Mouse (Mus musculus) CH12F3 (cell line): ENCODE data around the gene Corin.

Source experiments
- in situ Hi-C: fragments of 300-500 bp; cut with MboI; formaldehyde crosslinking; loops from 2 replicates; pipeline ENCODE4 v1.14.3; 2020; ENCODE audit warnings: low sequenced_read_pairs

The Corin gene

GRCm38 (mm10) chr5:72332901-72333300, 171.4 kb downstream of the Corin start:
- in situ Hi-C loops, result no loop called here

DNA sequence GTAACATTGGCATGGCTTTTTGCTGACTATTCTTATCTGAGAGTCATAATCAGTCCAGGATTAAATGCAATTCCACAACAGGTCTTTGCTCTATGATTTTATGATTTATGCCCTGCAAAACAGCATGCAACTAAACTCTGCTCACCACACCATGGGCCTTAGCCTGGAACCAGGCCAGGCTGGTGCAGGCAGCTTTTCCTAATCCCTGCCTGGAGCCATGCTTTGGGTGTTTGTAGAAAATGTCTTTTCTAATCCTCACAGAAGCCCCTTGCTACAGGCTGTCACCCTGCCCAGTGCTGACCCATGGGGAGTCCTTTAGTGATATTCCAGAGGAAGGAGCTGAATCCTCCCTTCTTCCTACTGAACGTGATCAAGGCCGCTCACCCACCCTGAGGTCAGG, 173.1 kb downstream of the Corin start:
- in situ Hi-C loops, result no loop called here

- in situ Hi-C loops, result no loop called here
Observed at GRCm38 (mm10) chr5:72330648-72331047, 173.6 kb downstream of the Corin start.

DNA sequence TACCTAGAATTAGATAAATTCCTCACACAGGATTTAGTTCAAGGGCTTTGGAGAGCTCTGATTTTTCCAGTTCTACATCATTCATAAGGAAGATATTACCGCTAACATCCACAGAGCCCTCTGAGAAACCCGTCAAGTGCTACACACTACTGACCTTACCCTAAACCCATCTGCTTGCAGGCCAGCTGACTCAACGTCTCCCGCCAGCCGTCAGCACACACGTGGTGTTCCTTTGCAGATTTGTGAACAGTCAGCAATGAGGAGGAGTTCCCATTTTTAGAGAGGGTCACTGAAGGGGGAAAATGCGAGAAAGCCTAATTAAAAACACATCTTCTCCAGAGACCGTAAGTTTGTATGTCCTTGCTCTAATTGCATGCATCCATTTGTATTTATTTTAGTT, 174.8 kb downstream of the Corin start:
- in situ Hi-C loops, result no loop called here

GRCm38 (mm10) chr5:72315282-72315681, 189.0 kb downstream of the Corin start:
- in situ Hi-C loops, result no loop called here

DNA sequence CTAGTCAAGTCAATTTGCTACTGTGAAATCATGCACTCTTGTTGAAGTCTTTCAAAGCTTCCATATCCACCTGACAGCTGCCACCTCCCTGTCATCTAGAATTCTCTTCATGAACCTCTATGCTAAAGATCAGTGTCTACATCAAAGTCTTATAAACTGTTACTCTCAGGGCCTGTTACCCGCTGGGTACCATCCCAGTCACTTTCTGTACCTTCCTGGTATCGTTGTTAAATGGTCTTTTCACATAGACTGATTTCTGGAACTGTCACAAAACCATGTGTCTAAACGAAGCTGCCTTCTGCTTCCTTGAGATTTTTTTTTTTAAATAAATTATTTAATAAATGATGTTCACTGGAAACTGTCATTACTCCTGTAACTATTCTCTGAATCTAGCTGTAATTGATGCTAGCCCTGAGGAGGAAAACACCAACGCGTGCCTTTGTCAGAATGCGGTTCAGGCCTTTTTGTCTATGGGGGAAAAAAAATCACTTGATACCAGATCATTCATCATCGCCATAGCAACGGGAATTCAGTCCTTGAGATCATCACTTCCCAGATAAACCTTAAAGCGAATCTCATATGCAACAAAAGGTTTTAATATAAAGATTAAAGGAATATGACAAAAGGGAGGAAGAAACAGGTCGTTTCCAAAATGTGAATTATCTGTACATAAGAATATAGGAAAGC, 205.7 kb downstream of the Corin start:
- in situ Hi-C loops, result no loop called here

DNA sequence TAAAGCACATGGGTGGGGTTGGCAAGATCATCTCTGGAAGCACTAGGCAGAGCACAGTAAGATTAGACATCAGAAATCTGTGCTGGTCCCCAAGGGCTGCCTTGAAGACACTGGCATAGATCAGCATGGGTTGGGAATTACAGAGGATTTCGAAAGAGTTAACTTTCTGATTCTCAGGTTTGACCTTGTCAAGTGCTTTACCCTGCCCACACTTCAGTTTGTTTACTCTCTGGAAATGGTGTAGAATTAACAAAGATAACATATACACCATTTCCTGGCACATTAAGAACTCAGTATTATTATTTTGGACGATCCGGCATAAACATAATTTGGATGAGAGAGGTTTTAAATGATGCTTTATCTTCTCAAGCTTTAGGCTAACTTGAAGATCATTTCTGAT, 219.2 kb downstream of the Corin start:
- in situ Hi-C loops, result no loop called here

DNA sequence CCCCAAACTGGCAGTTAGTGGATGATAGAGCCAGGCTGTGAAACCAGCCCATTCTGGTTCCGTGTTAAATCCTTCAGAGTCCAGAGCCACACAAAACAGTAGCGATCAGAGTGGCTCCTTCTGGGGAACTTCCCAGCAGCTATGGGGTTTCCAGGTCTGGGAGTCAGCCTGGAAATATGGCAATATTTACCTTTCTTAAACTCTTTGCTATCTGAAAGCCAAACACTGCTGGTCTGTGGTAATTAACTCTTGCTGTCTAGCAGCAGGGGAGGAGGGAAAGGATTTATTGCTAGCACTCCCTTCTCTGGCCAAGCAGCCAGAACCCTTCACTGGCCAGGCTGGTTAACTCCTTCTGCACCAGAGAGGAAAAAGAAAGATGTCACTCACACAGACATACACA, 221.4 kb downstream of the Corin start:
- in situ Hi-C loops, result no loop called here

DNA sequence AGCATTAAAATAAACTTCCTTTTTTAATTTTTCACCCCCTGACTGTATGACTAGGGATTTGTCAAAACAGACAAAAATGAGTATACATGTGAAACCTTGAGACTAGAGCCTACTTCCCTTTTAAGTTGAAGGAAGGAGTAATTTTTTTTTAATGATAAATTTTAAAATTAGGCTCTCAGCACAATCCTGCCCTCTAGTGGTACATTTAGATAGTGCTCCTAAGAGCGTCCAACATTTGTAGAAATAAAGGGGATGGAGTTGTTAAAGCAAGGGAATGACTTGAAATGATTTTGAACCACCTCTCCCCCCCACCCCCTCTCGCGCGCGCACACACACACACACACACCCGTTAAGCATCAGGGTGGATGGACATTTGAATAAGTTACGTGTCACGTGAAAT, 234.6 kb downstream of the Corin start:
- in situ Hi-C loops, result loop anchor here (10.0 kb wide), 1 partner anchor 95 kb away; no protein-coding TSS in a partner anchor

GRCm38 (mm10) chr5:72269204-72269603, 235.1 kb downstream of the Corin start:
- in situ Hi-C loops, result loop anchor here (10.0 kb wide), 1 partner anchor 94 kb away; no protein-coding TSS in a partner anchor

DNA sequence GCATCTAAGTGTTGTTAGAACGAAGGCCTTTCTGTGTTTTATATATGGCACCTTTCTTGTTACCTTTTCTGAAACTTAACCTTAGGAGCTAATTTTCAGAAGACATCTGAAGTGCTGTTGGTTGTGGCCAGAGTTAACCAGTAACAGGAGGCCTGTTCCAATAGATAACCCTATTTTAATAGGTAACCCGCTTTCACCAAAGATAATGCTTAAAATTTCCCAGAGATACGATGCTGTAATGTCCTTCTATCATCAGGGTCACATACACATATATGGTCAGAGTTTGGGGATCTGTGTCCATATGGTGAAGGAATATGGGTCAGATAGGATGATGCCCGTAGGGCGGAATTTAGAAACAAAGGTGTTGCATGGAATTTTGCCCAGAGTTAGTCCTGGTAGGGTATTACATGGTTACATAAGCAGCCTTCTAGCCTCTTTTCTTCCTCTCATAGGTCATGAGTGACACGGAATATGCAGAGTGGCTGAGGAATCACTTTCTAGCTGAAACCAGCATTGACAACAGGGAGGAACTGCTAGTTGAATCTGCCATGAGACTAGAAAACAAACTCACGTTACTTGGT, 237.2 kb downstream of the Corin start:
- in situ Hi-C loops, result loop anchor here (10.0 kb wide), 1 partner anchor 92 kb away; no protein-coding TSS in a partner anchor

DNA sequence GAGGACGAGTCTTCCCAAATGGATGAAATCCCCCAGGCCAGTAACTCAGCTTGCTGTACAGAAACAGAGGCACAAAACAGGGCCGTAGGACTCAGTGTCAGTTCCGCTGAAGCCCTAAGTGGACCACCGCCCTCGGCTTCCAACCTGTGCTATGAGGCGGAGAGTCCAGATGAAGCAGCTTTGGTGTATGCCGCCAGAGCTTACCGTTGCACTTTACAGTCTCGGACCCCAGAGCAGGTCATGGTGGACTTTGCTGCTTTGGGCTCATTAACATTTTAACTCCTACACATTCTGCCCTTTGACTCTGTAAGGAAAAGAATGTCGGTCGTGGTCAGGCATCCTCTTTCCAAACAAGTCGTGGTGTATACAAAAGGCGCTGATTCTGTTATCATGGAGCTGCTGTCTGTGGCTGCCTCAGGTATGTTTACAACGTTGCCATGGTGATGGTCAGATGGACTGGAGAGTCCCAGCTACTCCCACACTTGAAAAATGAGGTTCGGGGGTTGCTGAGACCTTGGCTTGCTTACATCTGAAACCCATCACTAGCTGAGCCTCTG, 240.0 kb downstream of the Corin start:
- in situ Hi-C loops, result loop anchor here (10.0 kb wide), 1 partner anchor 89 kb away; no protein-coding TSS in a partner anchor

DNA sequence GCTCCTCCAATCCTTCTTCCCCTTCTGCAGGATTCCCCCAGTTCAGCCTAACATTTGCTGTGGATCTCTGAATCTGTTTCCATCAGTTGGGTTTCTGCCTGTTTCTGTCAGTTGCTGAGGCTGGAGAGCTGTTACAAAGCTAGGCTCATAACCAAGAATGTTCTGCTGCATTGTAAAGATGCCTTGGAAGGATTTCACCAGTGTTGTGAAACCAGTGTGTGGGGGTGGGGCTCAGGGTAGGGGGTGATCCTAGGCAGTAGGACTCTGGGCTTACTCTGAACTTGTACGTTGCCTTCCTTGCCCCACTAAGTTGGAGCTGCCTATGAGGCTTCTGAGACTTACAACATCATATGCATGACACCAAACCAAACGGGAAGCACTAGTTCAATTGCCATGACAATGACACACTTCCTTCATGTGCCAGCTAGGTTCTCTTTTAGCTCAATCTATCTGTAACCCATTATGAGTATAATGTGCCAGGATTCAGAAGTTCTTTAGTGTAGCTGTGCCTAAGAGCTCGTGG, 242.4 kb downstream of the Corin start:
- in situ Hi-C loops, result loop anchor here (10.0 kb wide), 1 partner anchor 87 kb away; no protein-coding TSS in a partner anchor

DNA sequence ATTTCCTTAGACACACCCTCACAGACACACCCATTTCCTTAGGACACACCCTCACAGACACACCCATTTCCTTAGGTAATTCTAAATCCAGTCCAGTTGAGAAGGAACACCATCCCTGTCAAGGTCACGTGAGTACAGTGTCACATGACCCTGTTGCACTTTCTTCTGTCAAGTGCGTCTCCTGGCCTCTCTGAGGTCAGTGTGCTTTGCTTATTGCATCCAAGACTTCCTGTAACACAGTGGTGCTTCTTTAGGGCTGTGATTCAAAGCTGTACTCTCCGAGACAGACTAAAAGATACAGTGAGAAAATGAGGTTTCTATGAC, 245.0 kb downstream of the Corin start:
- in situ Hi-C loops, result no loop called here

GRCm38 (mm10) chr5:72258409-72259297, 245.6 kb downstream of the Corin start:
- in situ Hi-C loops, result no loop called here

DNA sequence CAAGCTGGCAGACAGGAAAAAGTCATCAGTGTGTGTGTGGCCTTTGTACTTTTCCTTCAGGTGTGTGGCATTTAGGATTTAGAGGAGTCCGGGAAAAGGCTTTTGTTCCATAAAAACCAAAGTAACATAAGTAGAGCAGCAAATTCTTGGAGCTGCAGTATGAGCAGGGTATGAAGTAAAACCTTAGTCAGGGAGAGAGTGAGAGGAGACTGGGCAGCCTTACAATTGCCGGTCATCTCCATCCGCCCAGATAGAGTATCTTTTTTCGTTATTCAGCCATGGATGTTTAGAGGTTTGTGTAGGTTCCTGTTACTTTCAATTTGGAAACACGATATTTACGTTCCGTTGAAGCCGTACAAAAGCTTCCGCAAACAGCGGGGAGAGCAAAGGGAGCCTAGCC, 247.2 kb downstream of the Corin start:
- in situ Hi-C loops, result no loop called here

DNA sequence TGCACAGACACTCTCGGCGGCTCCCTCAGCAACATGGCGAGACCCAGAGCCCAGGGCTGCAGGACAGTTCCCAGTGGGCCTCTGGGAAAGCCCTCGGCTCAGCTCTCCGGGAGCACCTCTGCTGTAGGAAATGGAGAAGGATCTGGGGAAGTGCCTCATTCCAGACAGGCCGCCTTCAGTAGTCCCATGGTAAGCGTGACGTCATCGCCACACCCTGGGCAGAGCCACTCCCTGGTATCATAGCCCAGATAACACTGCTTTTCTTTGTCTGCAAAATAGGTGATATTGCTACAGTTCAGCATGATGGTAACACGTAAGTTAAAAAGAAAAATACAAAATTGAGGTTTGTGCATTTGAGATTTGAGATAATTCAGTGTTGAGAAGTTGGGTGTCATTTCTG, 249.3 kb downstream of the Corin start:
- in situ Hi-C loops, result no loop called here

GRCm38 (mm10) chr5:72250180-72250579, 254.1 kb downstream of the Corin start:
- in situ Hi-C loops, result no loop called here
